Mouse (Mus musculus) splenic B cell, adult 2 months (primary cell): ENCODE data around the gene Cct8.

ENCODE experiments used
- DNase-seq: peaks from one replicate; pipeline ENCODE4 v3.0.0-alpha.2; 2011; ENCODE audit warnings: low read depth, low spot score
- H3K27me3 ChIP-seq: 2 replicates; pipeline ENCODE4 v1.6.1; 2012; ENCODE audit warnings: mild to moderate bottlenecking, low read length, moderate library complexity, mixed read lengths; ENCODE audit not compliant: control insufficient read depth, poor library complexity, insufficient read depth, severe bottlenecking
- H3K36me3 ChIP-seq: 2 replicates; pipeline ENCODE4 v1.6.1; 2012; ENCODE audit warnings: mild to moderate bottlenecking, low read length, moderate library complexity, mixed read lengths; ENCODE audit not compliant: control insufficient read depth, poor library complexity, insufficient read depth, severe bottlenecking

Gene Cct8

DNA sequence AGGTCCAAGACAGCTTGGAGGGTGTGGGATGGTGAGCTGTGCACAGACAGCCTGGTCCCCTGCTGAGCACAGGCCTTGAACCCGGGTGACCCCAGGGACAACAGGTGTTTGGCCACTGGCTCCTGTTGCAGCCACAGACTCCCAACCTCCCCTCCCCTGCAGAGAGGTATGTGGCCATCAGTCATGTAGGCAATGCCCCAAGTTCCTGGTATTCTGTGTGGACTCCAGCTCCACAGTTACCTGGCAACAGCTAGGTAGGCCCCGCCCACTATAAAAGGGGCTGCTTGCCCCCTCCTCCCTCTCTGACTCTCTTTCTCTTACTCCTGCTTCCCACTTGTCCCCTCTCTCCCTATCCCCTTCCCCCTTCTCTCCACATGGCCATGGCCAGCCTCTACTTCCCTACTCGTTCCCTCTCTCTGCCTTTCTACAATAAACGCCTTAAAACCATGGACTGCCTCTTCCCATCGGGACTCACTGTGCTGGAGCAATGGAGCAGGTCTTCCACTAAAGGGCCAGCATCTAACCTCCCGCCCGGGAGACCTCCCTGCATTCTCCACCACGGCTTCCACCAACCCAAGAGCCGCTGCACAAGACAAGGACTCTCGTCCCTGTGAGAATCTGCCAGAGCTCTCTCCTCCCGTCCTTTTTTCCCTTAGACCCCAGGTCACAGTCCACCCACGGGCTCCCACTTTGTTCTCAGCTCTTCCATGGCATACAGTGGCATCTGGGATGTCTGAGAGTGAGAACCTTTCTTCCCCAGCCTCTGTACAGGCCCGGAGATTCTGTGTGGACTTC lies 60.1 kb downstream of the Cct8 start:
- no peak for DNase-seq
- Histone ChIP-seq H3K27me3 (no peaks in the 10 kb centered on the region), H3K36me3 (no peaks in the 10 kb centered on the region; the same call in 1 of the 2 replicates)

- no peak for DNase-seq
- no peaks in the 10 kb centered on the region; the same call in 1 of the 2 replicates for H3K36me3 ChIP-seq
- no peaks in the 10 kb centered on the region for H3K27me3 ChIP-seq
Observed at GRCm38 (mm10) chr16:87434946-87435345, 60.7 kb downstream of the Cct8 start.

DNA sequence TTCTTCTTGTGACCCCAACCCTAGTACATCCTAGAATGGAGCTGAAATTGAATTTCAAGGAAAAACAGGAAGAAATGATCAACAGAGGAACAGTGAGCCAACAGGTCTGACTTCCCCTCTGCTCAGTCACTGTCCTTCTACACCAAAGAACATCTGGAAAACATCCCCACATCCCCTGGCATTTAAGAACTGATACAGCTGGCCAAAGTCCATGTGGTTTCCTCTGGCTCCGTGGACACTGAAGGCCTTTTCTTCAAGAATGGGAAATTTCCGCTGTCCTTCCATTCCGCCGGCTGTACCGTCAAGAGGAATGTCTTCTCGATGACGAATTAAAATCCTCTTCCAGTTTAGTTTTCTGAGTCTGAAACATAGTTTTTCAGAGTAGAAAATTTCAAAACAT lies 61.4 kb downstream of the Cct8 start:
- DNase-seq = no peak
- H3K27me3 ChIP-seq = no peaks in the 10 kb centered on the region
- no peaks in the 10 kb centered on the region; the same call in 1 of the 2 replicates for H3K36me3 ChIP-seq
